Mouse (Mus musculus) neural tube, embryonic 12.5 days (tissue): ENCODE data around the gene Rassf7. TPM values are rescaled to one million over a fixed set of nuclear protein-coding genes. Genes with fewer than 3 reads are reported as not detected.
"Not testable (repeated sequence)": the region's sequence is repeated elsewhere in the genome, so short reads cannot be mapped to it uniquely, and the experiment has no call there.

Experiments
- ATAC-seq: fragments of 200-750 bp; cut with Nextera tagmentation; 2 replicates; pipeline ENCODE4 v1.8.0; 2017; ENCODE audit warnings: low read depth, mild to moderate bottlenecking, moderate TSS enrichment, moderate library complexity; ENCODE audit not compliant: low FRiP score
- H3K27ac ChIP-seq: fragments of 300-500 bp; sonication (generic); 2 replicates; pipeline ENCODE4 v1.5.1; 2016
- H3K27me3 ChIP-seq: fragments of 300-500 bp; sonication (generic); replicated peaks from 2 replicates; pipeline ENCODE4 v1.6.1; 2016; ENCODE audit warnings: mild to moderate bottlenecking
- H3K36me3 ChIP-seq: fragments of 300-500 bp; sonication (generic); 2 replicates; pipeline ENCODE4 v1.6.1; 2016; ENCODE audit warnings: mild to moderate bottlenecking
- H3K4me1 ChIP-seq: fragments of 300-500 bp; sonication (generic); 2 replicates; pipeline ENCODE4 v1.6.1; 2016
- H3K4me2 ChIP-seq: fragments of 300-500 bp; sonication (generic); replicated peaks from 2 replicates; pipeline ENCODE4 v1.6.1; 2016; ENCODE audit warnings: mild to moderate bottlenecking
- H3K4me3 ChIP-seq: fragments of 300-500 bp; sonication (generic); 2 replicates; pipeline ENCODE4 v1.5.1; 2016
- H3K9ac ChIP-seq: fragments of 300-500 bp; sonication (generic); 2 replicates; pipeline ENCODE4 v1.6.1; 2016; ENCODE audit warnings: mild to moderate bottlenecking
- H3K9me3 ChIP-seq: fragments of 300-500 bp; sonication (generic); 2 replicates; pipeline ENCODE4 v1.6.1; 2016; ENCODE audit warnings: mild to moderate bottlenecking
- WGBS: fragments of 180-500 bp; shearing (Covaris S2); methylation state at CpG from one replicate; pipeline ENCODE4 v1.1.7; 2016; 5-methylcytosine and 5-hydroxymethylcytosine counted together
- polyA plus RNA-seq: library from polyadenylated mRNA; unstranded; fragments of >200 nt; fragmentation: Nextera tagmentation; extraction: Ambion mirVana; gene quantifications from 2 replicates; pipeline ENCODE4 v1.2.1, GENCODE M21; 2016

Rassf7 gene
- polyA plus RNA-seq, 1 experiment from 2014 or later = 38.7 TPM

DNA sequence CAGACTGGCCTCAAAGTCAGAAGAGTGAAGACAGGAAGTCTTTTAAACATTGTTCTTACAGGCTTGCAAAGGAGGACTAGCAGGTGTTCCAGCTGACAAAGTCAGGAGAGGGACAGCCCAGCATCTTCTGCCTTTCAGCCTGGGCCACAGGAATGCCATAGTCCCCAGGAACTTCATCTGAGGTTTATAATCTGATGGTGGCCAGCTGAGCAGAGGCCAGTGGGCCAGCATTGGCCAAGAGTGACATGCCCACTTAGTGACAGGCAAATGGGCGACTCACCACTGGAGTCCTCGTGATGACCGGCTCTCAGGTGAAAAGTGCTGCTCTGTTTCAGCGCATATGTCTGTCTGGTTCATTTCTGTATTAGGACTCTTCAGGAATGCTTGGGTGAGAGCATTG, 14.9 kb downstream of the Rassf7 start:
- Histone ChIP-seq H3K27ac (no peak overlapping the region), H3K4me3 (no peak overlapping the region), H3K4me2 (peak overlapping the region; percentile 73), H3K36me3 (peaks cover 49% of the 10 kb centered on the region), H3K27me3 (no peaks in the 10 kb centered on the region), H3K4me1 (peaks cover 18% of the 10 kb centered on the region), H3K9ac (no peak overlapping the region), H3K9me3 (no peaks in the 10 kb centered on the region; the same call in 1 of the 2 replicates)
- ATAC-seq = no peak
- WGBS = 94% methylated on average over 4 of the region's 4 CpGs

DNA sequence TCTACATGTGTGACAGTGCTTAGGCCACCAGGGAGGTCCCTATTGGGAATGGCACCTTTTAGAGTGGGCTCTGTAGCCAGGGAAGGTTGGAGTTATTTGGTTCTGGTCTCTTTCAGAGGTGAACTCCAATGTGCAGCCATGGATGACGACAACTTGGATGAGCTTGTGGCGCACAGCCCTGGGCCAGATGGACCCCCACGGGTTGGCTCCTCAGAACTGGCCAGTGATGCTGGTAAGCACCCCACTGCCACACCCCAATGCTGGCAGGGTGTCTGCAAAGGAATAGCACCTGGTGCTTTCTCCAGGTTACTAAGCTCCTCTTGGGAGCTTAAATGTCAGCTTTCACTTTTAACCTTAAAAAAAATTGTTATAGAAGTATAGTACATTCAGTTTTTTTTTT, 15.5 kb downstream of the Rassf7 start:
- Histone ChIP-seq H3K9me3 (no peaks in the 10 kb centered on the region; the same call in 1 of the 2 replicates), H3K27me3 (no peaks in the 10 kb centered on the region), H3K4me1 (peaks cover 18% of the 10 kb centered on the region), H3K4me3 (no peak overlapping the region), H3K9ac (no peak overlapping the region), H3K36me3 (peaks cover 53% of the 10 kb centered on the region), H3K27ac (no peak overlapping the region), H3K4me2 (no peak overlapping the region)
- ATAC-seq = no peak
- WGBS = 88% methylated on average over 3 of the region's 3 CpGs

DNA sequence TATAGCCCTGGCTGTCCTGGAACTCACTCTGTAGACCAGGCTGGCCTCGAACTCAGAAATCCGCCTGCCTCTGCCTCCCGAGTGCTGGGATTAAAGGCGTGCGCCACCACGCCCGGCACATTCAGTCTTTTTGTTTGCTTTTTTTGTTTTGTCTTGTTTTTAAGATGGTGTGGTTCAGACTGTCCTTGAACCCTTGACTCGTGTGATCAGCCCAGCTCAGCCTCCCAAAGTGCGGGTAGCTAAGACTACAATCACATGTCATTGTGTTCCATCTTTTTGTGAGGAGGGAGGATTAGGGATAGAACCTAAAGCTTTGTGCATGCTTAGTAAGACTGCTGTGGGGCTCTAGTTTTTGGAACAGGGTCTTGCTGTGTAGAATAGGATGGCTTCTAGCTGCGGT, 15.9 kb downstream of the Rassf7 start:
- Histone ChIP-seq H3K9ac (no peak overlapping the region), H3K4me3 (no peak overlapping the region), H3K9me3 (no peaks in the 10 kb centered on the region; the same call in 1 of the 2 replicates), H3K27ac (no peak overlapping the region), H3K36me3 (peaks cover 55% of the 10 kb centered on the region), H3K27me3 (no peaks in the 10 kb centered on the region), H3K4me1 (peaks cover 18% of the 10 kb centered on the region), H3K4me2 (no peak overlapping the region)
- no peak for ATAC-seq
- WGBS = 96% methylated on average over 10 of the region's 10 CpGs

DNA sequence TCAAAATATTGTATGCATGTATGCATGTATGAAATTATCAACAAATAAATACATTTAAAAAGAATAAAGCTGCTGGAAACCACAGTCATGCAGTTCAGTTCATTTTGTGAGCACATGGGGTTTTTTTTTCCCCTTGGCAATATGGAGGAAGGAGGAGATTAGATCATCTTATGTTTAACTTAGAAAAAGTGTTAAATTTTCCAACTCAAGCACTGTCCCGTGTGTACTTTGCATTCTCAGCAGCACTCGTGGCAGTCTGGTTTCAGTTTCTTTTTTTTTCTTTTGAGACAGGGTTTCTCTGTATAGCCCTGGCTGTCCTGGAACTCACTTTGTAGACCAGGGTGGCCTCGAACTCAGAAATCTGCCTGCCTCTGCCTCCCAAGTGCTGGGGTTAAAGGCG, 34.8 kb downstream of the Rassf7 start:
- not testable (repeated sequence) for H3K4me2 ChIP-seq, H3K4me3 ChIP-seq, H3K27me3 ChIP-seq, ATAC-seq, H3K4me1 ChIP-seq, H3K27ac ChIP-seq, H3K9ac ChIP-seq, H3K9me3 ChIP-seq
- WGBS = 94% methylated on average over 4 of the region's 4 CpGs
- H3K36me3 ChIP-seq = peaks cover 88% of the 10 kb centered on the region

DNA sequence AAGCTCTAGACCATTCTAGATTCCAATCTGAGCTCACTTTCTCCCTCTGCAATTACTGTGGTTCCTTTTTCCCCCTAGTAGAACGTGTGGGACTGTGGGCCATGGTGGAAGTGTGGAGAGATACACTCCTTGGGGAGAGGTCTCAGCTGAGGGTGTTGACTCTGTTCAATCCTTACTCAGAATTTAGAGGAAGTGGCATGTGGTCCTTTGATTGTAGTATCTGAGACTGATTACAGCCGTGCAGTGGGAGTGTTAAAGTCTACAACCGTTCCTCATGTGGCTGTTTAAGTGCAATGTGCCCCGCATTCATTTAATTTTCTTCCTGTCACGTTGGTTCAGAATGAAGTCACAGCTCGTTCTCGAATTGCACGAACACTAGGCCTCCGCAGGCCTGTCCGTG, 40.5 kb downstream of the Rassf7 start:
- H3K36me3 ChIP-seq = peaks cover 90% of the 10 kb centered on the region
- H3K4me1 ChIP-seq = no peaks in the 10 kb centered on the region
- no peak for ATAC-seq
- no peak overlapping the region for H3K9ac ChIP-seq
- H3K4me3 ChIP-seq = no peak overlapping the region
- H3K9me3 ChIP-seq = no peaks in the 10 kb centered on the region
- H3K27ac ChIP-seq = no peak overlapping the region
- H3K4me2 ChIP-seq = no peak overlapping the region
- 96% methylated on average over 10 of the region's 10 CpGs for WGBS
- H3K27me3 ChIP-seq = no peaks in the 10 kb centered on the region

DNA sequence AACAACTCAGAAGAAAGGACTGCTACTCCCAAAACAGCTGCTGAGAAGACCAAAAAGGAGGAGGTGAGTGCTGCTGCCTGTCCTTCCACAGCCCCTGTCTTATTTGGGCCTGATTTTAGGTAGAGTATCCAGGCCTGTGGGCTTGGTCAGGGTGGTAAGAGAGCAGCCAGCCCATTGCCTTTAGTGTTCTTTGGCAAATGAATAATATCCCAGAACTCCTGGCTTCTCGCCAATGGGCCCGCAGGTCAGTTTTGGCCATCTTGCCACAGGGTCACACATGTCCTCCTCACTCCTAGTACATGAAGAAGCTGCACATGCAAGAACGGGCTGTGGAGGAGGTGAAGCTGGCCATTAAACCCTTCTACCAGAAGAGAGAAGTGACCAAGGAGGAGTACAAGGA, 45.8 kb downstream of the Rassf7 start:
- H3K27ac ChIP-seq = no peak overlapping the region
- no peak overlapping the region for H3K4me3 ChIP-seq
- H3K4me2 ChIP-seq = no peak overlapping the region
- no peaks in the 10 kb centered on the region for H3K27me3 ChIP-seq
- H3K36me3 ChIP-seq = peaks cover 81% of the 10 kb centered on the region
- no peaks in the 10 kb centered on the region for H3K9me3 ChIP-seq
- H3K4me1 ChIP-seq = peaks cover 12% of the 10 kb centered on the region
- ATAC-seq = no peak
- H3K9ac ChIP-seq = no peak overlapping the region
- WGBS = 95% methylated on average over 3 of the region's 3 CpGs

DNA sequence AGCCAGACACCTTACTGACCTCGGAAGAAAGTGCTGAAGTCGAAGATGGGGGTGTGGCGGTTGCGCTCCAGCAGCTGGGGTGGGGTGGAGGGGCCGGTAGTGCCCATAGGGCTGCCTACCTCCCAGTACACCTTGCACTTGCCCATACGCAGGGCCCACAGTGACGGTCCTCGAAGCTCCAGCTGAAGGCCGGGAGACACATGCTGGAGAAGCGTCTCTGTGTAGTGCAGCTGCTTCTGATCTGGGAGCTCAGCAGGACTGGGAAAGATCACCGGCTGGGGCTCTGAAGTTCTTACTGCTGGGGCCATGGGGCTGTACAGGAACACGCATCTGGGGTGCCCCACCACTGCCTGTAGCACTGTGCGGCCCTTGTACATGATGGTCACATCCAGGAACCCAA, 48.0 kb downstream of the Rassf7 start:
- WGBS = 94% methylated on average over 13 of the region's 13 CpGs
- Histone ChIP-seq H3K4me3 (no peak overlapping the region), H3K9ac (no peak overlapping the region), H3K9me3 (no peaks in the 10 kb centered on the region), H3K27me3 (no peaks in the 10 kb centered on the region), H3K4me1 (peaks cover 12% of the 10 kb centered on the region), H3K4me2 (no peak overlapping the region), H3K36me3 (peaks cover 59% of the 10 kb centered on the region), H3K27ac (no peak overlapping the region)
- no peak; the same call in 1 of the 2 replicates for ATAC-seq

DNA sequence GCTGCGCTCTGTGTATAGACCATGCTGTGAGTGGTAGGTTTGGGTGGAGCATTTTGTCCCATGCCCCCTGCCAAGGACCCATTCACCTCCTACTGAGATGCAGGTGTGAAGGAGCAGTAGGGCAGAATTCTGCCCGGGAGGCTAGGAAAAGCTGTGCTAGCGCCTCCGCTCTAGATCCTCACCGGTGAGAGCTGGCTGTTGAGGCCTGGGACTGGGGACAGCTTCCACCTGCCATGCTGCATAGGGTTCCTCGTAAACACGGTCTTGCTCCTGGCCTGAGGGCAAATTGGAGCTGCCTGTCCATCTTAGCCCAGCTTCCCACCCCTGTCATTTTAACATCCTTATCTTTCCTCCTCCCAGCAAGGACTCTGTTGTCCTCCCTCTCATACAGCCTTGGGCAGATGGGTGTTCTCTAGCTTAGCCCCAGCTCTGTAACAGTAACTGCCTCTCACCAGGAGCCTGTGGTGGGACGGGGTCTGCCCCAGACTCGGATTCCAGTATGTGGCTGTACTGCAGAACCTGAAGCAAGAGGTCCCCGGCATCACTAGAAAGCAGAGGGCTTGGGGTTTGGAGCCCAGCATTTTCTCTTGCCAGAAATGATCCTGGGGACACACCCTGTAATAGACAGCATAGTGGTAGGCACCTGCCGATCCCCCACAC, 48.5 kb downstream of the Rassf7 start:
- Histone ChIP-seq H3K4me3 (no peak overlapping the region), H3K9ac (no peak overlapping the region), H3K27ac (no peak overlapping the region), H3K27me3 (no peaks in the 10 kb centered on the region), H3K4me2 (no peak overlapping the region), H3K36me3 (peaks cover 54% of the 10 kb centered on the region), H3K9me3 (no peaks in the 10 kb centered on the region), H3K4me1 (peaks cover 12% of the 10 kb centered on the region)
- no peak; the same call in 1 of the 2 replicates for ATAC-seq
- WGBS = 73% methylated on average over 11 of the region's 11 CpGs

DNA sequence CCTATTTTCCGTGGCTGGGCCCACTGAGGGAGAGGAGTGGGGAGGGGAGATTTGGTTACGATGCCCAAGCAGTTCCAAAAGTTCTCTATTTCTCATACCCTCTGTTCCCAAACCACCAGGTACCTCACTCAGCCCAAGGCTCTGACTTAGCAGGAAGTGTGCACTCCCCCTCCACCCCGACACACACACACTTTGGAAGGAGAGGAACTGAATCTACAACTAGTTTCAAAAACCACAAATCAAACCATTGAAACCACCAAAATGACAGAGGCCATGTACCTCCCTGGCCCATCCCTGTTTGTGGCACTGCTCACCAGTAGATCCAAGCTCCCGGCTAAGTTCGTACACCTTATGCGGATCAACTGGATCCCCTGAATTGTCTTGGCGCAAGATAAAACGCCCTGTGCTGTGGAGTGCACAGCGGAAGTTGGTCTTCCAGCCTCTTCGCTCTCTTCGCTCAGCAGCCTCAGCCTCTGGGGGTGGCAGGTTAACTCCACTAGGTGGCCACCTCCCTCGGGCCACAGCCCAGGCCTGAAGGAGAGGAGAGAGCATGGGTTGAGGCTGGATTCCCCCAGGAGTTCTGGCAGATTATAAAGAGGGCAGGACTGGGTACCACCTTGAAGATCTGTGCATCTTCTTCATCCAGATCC, 49.2 kb downstream of the Rassf7 start:
- no peak; the same call in 1 of the 2 replicates for ATAC-seq
- H3K4me1 ChIP-seq = peaks cover 12% of the 10 kb centered on the region
- H3K36me3 ChIP-seq = peaks cover 47% of the 10 kb centered on the region
- no peaks in the 10 kb centered on the region for H3K27me3 ChIP-seq
- 38% methylated on average over 12 of the region's 12 CpGs for WGBS
- no peak overlapping the region for H3K4me3 ChIP-seq
- H3K4me2 ChIP-seq = peak overlapping the region; percentile 61; the same call in 1 of the 2 replicates
- no peak overlapping the region for H3K9ac ChIP-seq
- no peak overlapping the region for H3K27ac ChIP-seq
- no peaks in the 10 kb centered on the region for H3K9me3 ChIP-seq

DNA sequence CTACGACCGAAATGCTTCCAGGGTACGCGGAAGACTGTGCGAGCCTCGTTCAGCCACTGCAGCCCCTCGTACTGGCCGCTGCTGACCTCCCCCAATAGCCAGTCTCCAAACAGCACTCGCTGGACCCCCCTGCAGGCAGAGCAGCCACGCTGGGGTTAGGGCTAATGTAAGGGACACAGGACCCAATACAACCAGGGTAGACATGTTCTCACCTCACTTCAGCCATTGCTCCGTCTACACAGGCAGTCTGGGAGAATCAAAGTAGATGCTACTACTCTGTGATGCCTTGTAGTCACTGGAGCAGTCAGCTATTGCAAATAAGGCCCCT, 49.7 kb downstream of the Rassf7 start:
- no peaks in the 10 kb centered on the region for H3K27me3 ChIP-seq
- peaks cover 12% of the 10 kb centered on the region for H3K4me1 ChIP-seq
- no peak overlapping the region for H3K27ac ChIP-seq
- H3K9ac ChIP-seq = no peak overlapping the region
- no peak overlapping the region for H3K4me3 ChIP-seq
- peak overlapping the region; percentile 61 for H3K4me2 ChIP-seq
- H3K9me3 ChIP-seq = no peaks in the 10 kb centered on the region
- ATAC-seq = 0 out of 2 replicates have a peak, but pooled peaks have one; percentile 16
- H3K36me3 ChIP-seq = peaks cover 42% of the 10 kb centered on the region
- WGBS = 50% methylated on average over 11 of the region's 11 CpGs

DNA sequence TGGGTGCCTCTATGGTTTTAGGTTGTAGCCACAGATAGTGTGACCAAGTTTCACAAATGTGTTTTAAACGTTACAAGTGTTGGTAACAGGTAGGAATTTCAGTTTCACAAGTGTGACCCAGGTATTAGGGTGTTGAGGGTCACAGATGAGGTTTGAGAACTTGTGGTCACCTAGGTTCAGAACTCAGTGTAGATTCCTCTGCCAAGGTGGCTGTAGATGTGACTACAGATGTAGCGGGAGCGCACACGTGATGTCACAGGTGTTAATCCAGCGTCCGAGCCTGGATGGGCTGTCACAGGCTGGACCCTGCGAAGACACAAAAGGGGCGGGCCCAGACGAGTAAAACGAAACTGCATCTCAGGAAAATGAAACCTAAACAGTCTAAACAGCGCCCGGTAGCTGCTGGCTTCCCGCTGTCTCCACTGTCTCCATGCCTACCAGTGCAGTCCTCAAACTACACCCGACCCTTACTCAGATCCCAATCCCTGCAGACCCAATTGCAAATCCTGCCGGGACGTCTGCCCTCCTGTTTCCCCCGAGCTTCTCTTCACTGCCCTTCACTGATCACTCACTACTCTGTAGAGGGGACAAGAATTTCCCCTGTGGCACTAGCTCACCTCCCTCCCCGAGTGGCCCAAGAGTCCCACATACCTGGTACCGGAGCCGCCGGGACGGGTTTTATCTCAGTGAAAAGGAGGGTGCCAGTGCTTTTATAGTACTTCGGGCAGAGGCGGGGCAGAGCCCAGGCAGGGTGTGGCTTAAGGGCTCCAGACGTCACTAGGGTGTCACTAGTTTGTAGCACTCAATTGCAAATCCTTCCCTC, 50.3 kb downstream of the Rassf7 start, which contains the start of gene Irf7:
Irf7 (minus strand) TSS at position 743 of the 823 bp plus-strand sequence.
- Histone ChIP-seq H3K9ac (peak within 1 kb of the TSS; percentile 40; the same call in 1 of the 2 replicates), H3K36me3 (peaks cover 36% of the 10 kb centered on the region), H3K9me3 (no peaks in the 10 kb centered on the region), H3K4me1 (peaks cover 12% of the 10 kb centered on the region), H3K4me3 (peak within 1 kb of the TSS; percentile 29; the same call in 1 of the 2 replicates), H3K4me2 (peak within 1 kb of the TSS; percentile 61), H3K27ac (no peak within 1 kb of the TSS), H3K27me3 (no peaks in the 10 kb centered on the region)
- no peak for ATAC-seq
- WGBS = 12% methylated on average over 25 of the region's 25 CpGs
